Mouse (Mus musculus) CD4-positive helper T cell, adult 2 months (primary cell): ENCODE results near the gene Piwil1.

ENCODE experiments used
- DNase-seq: peaks from one replicate; pipeline ENCODE4 v3.0.0-alpha.2; 2012; ENCODE audit warnings: low read depth, missing footprints, low spot score

Piwil1 gene

DNA sequence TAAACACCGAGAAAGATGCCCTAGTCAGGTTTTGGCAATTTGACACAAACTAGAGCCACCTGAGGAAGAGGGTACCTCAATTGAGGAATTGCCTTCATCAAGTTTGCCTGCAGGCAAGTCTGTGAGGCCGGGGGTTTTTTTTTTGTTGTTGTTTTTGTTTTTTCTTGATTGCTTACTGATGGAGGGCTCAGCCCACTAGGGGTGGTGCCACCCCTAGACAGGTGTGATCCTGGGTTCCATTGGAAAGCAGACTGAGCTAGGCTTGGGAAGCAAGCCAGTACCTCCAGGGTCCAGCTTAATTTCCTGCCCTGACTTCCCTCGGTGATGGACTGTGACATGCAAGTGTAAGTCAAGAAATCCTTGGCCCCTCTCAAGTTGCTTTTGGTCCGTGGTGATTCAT is at the start of gene Piwil1:
Gene Piwil1 (plus strand): TSS at position 301 of the 400 bp plus-strand sequence.
- no peak for DNase-seq

- no peak for DNase-seq
Observed at GRCm38 (mm10) chr5:128656496-128657135, 45.7 kb upstream of the Piwil1 start.

GRCm38 (mm10) chr5:128660101-128660500 is 42.2 kb upstream of the Piwil1 start:
- DNase-seq = no peak

- DNase-seq = no peak
Observed at GRCm38 (mm10) chr5:128662881-128663280, 39.4 kb upstream of the Piwil1 start.

DNA sequence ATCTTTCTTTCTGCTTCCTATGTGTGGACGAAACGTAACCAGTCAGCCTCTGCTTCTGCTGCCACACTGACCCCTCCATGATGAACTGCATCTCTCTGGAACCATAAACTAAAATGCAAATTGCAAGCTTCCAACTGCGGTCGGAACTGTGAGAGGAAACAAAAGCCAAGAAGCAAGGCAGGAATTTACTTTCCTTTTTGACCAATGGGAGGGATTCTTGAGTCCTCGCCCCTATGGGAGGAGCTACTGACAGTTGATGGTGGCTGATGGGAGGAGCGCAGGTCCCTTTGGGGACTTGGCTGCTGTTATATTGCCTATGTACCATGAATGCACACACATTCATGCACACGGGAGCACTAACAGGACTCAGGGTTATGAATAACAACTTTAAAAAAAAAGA is 38.3 kb upstream of the Piwil1 start:
- DNase-seq = no peak

- no peak for DNase-seq
Observed at GRCm38 (mm10) chr5:128665045-128665444, 37.3 kb upstream of the Piwil1 start.

DNA sequence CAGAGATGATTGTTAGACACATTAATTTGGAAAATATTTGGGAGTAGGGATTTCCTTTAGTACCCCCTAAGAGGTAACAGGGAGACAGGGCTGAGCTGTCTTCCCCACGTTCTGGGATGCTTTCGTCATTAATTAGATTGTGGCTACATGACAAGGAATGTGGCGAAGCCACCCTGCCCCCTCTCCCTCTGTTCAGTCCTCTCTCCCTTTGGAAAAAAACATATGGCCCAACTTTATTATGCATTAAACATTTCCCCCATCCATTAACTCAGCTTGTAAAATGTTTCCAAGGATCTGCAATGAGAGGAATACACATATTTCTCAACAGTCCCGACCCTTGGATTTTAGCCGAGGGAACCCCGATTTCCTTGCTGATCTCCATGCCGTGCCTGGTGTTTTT is 35.0 kb upstream of the Piwil1 start:
- no peak for DNase-seq

GRCm38 (mm10) chr5:128674124-128674523 is 28.2 kb upstream of the Piwil1 start:
- DNase-seq = no peak

GRCm38 (mm10) chr5:128677373-128677772 is 25.0 kb upstream of the Piwil1 start:
- DNase-seq = no peak

DNA sequence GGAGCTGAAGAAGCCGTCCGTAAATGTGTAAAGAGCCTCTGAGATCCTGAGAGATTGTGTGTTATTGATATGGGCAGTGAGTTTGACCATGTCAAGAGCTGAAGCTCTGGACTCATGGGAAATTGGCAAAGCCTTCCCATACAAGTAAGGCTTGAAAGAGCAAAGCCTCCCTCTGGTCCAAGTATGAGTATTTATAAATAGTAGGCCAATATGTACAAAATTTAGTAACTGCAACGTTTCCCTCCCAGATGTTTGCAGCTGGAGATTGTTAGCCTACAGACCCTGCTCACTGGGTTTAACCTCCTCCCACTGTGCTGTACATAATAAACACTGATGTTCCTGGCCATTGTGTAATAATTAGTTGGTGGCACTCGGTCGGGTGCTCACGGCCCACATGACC is 24.5 kb upstream of the Piwil1 start:
- DNase-seq = no peak

GRCm38 (mm10) chr5:128681456-128681855 is 20.9 kb upstream of the Piwil1 start:
- DNase-seq = no peak

- DNase-seq = no peak
Observed at GRCm38 (mm10) chr5:128684192-128684591, 18.1 kb upstream of the Piwil1 start.

DNA sequence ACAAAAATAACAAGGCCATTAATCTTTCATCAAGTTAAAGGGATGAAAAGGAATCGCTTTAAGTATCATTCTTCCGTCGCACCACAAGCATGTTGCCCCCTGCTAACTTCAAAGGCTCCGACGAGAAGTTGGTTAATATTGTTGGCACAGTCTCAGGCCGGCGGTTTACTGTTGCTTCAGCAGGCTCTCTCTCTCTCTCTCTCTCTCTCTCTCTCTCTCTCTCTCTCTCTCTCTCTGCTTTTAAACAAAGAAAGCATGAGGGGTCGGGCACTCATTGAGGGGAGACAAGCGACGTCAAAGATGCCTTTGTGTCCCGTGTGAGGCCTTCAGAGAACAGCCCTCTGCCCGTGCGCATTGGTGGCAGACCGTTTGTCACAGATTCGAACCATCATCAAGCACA is 17.7 kb upstream of the Piwil1 start:
- DNase-seq = no peak

GRCm38 (mm10) chr5:128687139-128687538 is 15.2 kb upstream of the Piwil1 start:
- no peak for DNase-seq

- DNase-seq = no peak
Observed at GRCm38 (mm10) chr5:128694107-128694506, 8.2 kb upstream of the Piwil1 start.

- DNase-seq = no peak
Observed at GRCm38 (mm10) chr5:128694611-128695325, 7.6 kb upstream of the Piwil1 start.

GRCm38 (mm10) chr5:128696824-128697223 is 5.5 kb upstream of the Piwil1 start:
- DNase-seq = no peak

- DNase-seq = no peak
Observed at GRCm38 (mm10) chr5:128700716-128701115, 1.6 kb upstream of the Piwil1 start.

DNA sequence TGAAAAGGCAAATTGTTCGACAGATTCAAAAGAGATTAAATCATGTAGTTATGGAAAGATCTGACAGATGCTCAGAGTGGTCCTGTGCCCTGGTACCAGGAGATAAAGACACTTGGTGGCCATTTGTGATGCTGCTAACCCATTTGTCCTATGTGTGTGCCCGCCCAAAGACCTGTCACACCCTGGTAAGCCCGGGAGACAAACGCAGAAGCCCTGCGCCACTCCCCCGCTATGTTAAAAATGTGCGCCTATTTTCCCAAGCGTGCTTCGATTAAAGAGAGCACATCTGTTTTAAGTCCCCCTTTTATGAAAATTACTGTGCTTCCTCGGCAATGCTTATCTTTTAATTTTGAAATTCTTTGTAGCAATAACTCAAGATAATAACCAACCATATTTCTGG is 1.4 kb downstream of the Piwil1 start:
- DNase-seq = no peak

DNA sequence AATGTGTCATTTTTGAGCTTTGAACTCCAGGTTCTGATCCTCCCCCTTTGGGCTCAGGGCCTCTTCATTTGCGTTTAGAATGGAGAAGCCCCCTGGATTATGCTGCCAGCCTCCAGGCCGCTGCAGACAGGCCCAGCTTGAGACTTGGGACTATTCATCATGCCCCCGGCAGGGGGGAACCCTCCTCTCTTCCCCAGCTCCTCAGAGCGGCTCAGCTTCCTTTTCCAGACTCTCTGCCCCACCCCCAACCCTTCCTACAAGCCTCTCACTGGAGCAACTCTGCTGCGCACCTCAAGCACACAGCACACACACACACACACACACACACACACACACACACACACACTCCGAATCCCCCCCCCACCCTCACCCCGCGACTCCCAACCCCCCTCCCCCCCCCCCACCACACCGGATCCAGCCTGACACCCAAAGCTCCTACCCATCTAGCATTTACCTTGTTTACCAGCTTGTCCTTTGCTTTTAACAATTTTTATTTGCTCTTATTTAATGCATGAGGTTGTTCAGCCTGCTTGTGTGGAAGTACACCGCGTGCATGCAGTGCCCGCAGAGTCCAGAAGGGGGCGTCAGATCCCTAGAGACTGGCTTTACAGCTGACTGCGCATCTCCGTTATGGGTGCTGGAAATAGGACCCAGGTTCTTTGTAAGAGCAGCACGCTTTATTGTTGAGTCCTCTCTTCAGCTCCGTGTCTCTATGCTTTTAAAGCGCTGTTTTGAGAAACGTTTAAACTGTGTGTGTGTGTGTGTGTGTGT is 2.0 kb downstream of the Piwil1 start:
- no peak for DNase-seq

- no peak for DNase-seq
Observed at GRCm38 (mm10) chr5:128706467-128706866, 4.1 kb downstream of the Piwil1 start.

GRCm38 (mm10) chr5:128707271-128707670 is 4.9 kb downstream of the Piwil1 start:
- no peak for DNase-seq

GRCm38 (mm10) chr5:128708929-128709328 is 6.6 kb downstream of the Piwil1 start:
- no peak for DNase-seq
